Mouse (Mus musculus): ENCODE measurements around the gene Wfdc5. TPM values are rescaled to one million over a fixed set of nuclear protein-coding genes. Genes with fewer than 3 reads are reported as not detected.

Gene Wfdc5
- polyA plus RNA-seq, 1 experiment from 2014 or later, result 0.96 TPM

DNA sequence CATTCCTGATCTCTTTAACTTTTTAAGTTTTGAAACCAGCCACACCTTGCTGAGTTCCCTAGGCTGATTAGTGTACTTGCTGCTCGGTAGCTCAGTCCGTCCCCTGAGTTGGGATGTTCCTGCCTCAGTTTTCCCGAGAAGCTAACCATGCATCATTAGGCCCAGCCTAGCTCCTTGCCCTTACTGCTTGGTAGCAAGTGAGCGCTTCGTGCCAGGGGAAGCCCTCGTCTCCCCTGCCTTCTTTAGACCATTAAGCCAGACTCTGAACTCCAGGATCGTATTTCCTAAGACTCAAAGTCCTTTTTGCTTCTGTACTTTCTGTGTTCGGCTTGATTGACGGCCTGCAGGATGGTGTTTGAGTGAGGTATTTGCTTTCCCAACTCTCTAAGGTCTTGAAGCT, 798 bp upstream of the Wfdc5 start:
- ATAC-seq (ENCODE audit: low read depth), result no peak
- Histone ChIP-seq H3K9ac (ENCODE audit: low read depth, low read length) (no peak overlapping the region), H3K4me3 (ENCODE audit: low read depth, low read length) (no peak overlapping the region), H3K4me2 (ENCODE audit: low read depth, low read length) (no peak overlapping the region), H3K9me3 (ENCODE audit: control insufficient read depth, low read length) (no peaks in the 10 kb centered on the region), H3K36me3 (ENCODE audit: control insufficient read depth, insufficient read depth, low read length) (no peaks in the 10 kb centered on the region), H3K27ac (replicated peaks; ENCODE audit: low read depth, low read length) (no peak overlapping the region), H3K4me1 (ENCODE audit: control insufficient read depth, insufficient read depth, low read length) (no peaks in the 10 kb centered on the region), H3K27me3 (replicated peaks; ENCODE audit: control insufficient read depth, insufficient read depth, low read length) (no peaks in the 10 kb centered on the region)
- DNase-seq (ENCODE audit: low spot score), result no peak
- 51% methylated on average over 9 of the region's 9 CpGs for WGBS

DNA sequence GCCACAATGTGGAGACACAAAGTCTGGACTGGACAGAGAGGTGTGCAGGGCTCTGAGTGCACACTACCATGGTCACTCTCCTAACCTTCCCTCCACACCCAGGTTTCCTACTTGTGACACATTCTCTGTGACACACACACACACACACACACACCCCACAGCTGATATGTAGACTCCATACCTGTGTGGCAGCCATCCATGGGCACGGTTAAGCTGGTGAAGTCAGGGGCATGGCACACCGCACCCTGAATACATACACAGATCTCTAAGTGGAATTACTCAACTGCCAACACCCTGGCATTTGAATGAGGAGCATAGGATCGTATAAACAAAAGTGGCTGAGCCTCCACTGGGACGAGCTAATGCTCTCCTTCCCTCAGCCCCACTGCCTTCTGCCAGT, 1.8 kb downstream of the Wfdc5 start:
- no peak for DNase-seq (ENCODE audit: low spot score)
- no peak overlapping the region for H3K27ac ChIP-seq (replicated peaks; ENCODE audit: low read depth, low read length)
- no peaks in the 10 kb centered on the region for H3K36me3 ChIP-seq (ENCODE audit: control insufficient read depth, insufficient read depth, low read length)
- no peaks in the 10 kb centered on the region for H3K4me1 ChIP-seq (ENCODE audit: control insufficient read depth, insufficient read depth, low read length)
- H3K4me3 ChIP-seq (ENCODE audit: low read depth, low read length), result no peak overlapping the region
- no peak overlapping the region for H3K4me2 ChIP-seq (ENCODE audit: low read depth, low read length)
- WGBS, result 94% methylated on average over 4 of the region's 4 CpGs
- ATAC-seq (ENCODE audit: low read depth), result no peak
- H3K27me3 ChIP-seq (replicated peaks; ENCODE audit: control insufficient read depth, insufficient read depth, low read length), result no peaks in the 10 kb centered on the region
- H3K9me3 ChIP-seq (ENCODE audit: control insufficient read depth, low read length), result no peaks in the 10 kb centered on the region
- H3K9ac ChIP-seq (ENCODE audit: low read depth, low read length), result no peak overlapping the region

DNA sequence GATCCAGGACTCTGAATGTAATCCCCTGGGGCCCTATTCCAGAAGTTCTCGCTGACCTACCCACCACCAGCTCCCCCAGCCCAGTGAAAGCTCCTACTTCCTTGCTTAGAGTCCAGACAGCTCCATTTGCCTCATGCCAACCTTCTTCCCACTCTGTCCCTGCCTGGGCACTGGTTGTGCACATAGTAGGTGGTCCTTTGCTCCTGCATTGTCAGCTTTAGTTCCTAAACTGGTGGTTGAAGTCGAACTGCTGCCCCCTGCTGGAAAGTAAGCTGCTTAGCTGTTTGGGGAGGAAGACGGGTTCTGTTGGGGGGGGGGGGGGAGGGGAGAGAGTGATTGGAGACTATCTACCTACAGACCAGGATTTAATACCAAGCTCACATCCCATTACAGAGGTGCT, 2.4 kb downstream of the Wfdc5 start:
- no peak for DNase-seq (ENCODE audit: low spot score)
- WGBS, result 41% methylated on average over 3 of the region's 3 CpGs

DNA sequence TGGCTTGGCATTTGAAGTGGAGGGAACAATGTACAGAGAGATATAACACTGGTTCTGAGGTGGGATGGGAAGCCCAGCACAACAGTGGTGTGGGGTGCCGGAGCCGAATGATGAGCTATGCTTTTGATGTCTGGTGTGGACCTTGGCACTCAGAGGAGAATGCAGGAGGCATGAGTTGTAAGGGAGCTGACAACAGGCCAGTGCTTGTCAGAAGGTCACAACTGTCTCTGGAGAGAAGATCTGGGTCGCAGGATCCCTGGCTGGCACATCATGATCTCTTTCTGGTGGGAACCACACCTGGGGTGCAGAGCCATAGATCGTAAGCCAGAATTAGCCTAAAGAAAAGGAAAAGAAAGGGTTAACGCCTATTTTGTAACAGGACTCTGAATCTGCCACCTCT, 4.7 kb downstream of the Wfdc5 start:
- DNase-seq (ENCODE audit: low spot score) (no peak), ATAC-seq (ENCODE audit: low read depth) (no peak)
- no peak overlapping the region for H3K4me2 ChIP-seq (ENCODE audit: low read depth, low read length)
- no peak overlapping the region for H3K4me3 ChIP-seq (ENCODE audit: low read depth, low read length)
- H3K9ac ChIP-seq (ENCODE audit: low read depth, low read length), result no peak overlapping the region
- no peaks in the 10 kb centered on the region for H3K36me3 ChIP-seq (ENCODE audit: control insufficient read depth, insufficient read depth, low read length)
- peaks cover 7% of the 10 kb centered on the region for H3K4me1 ChIP-seq (ENCODE audit: control insufficient read depth, insufficient read depth, low read length)
- H3K27ac ChIP-seq (replicated peaks; ENCODE audit: low read depth, low read length), result no peak overlapping the region
- no peaks in the 10 kb centered on the region for H3K27me3 ChIP-seq (replicated peaks; ENCODE audit: control insufficient read depth, insufficient read depth, low read length)
- H3K9me3 ChIP-seq (ENCODE audit: control insufficient read depth, low read length), result no peaks in the 10 kb centered on the region
- 66% methylated on average over 5 of the region's 5 CpGs for WGBS

More for the DNA sequence above, 2.4 kb downstream of the Wfdc5 start:
- no peaks in the 10 kb centered on the region for H3K36me3 ChIP-seq (ENCODE audit: control insufficient read depth, insufficient read depth, low read length)
- H3K9ac ChIP-seq (ENCODE audit: low read depth, low read length), result no peak overlapping the region
- no peak overlapping the region for H3K4me3 ChIP-seq (ENCODE audit: low read depth, low read length)
- H3K9me3 ChIP-seq (ENCODE audit: control insufficient read depth, low read length), result no peaks in the 10 kb centered on the region
- peaks cover 2% of the 10 kb centered on the region; the same call in 1 of the 2 replicates for H3K4me1 ChIP-seq (ENCODE audit: control insufficient read depth, insufficient read depth, low read length)
- H3K27me3 ChIP-seq (replicated peaks; ENCODE audit: control insufficient read depth, insufficient read depth, low read length), result no peaks in the 10 kb centered on the region
- H3K27ac ChIP-seq (replicated peaks; ENCODE audit: low read depth, low read length), result no peak overlapping the region
- no peak for ATAC-seq (ENCODE audit: low read depth)
- H3K4me2 ChIP-seq (ENCODE audit: low read depth, low read length), result no peak overlapping the region

DNA sequence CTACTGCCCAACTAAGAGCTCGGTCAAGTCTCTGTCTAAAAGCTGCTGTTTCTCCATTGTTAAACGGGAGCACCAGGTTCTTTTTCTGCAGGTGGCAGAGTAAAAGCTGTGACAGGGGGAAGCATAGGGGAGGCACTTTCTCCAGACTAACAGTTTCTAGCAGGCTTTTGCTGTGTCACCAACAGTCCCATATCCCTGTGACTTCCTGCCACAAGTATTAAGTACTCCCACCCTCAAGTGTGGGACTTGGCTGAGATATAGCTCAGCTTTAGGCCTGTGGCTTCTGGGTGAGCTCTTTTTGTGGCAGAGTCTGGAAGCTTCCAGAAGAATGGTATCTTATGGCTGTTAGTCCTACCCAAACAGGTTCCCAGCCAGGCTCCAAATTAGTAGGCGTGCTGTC, 6.7 kb downstream of the Wfdc5 start:
- peaks cover 16% of the 10 kb centered on the region for H3K27me3 ChIP-seq (replicated peaks; ENCODE audit: control insufficient read depth, insufficient read depth, low read length)
- 82% methylated on average over 3 of the region's 3 CpGs for WGBS
- no peak for ATAC-seq (ENCODE audit: low read depth)

DNA sequence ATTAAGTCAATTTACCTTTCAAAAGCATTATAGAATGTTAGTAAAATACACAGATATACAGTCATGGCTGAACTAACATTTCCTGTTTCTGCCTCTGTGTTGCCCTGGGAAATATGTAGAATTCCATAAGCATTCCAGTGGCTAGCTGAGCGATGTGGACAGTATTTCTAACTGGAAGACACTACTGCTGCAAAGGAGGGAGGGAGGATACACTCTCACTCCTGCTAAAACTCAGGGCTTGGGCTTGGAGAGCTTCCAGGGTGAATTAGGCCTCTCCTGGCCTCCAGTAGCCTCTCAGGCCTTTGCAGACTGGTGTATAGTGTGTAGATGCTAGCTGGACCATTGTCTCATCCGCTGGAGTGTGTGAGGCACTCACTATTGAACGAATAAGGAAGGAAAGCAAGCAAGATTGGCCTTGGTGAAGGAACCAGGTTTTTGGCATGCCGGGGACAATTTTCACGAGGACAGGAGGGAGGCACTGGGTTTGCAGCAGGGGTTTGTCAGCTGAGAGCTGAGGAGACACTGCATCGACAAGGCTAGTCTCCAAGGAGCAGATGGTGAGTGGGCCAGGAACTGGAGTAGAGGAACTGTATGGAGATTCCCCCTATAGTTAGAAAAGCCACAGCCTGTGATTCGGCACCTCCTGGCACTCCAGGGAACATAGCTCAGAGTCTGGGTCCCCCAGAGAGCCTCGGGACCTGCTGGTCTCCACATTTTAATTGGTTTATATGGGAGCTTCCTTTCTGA, 7.7 kb downstream of the Wfdc5 start:
- peak; percentile 26 for DNase-seq (ENCODE audit: low spot score)
- Histone ChIP-seq H3K4me1 (ENCODE audit: control insufficient read depth, insufficient read depth, low read length) (peaks cover 20% of the 10 kb centered on the region), H3K4me3 (ENCODE audit: low read depth, low read length) (no peak overlapping the region), H3K4me2 (ENCODE audit: low read depth, low read length) (no peak overlapping the region), H3K36me3 (ENCODE audit: control insufficient read depth, insufficient read depth, low read length) (no peaks in the 10 kb centered on the region), H3K9me3 (ENCODE audit: control insufficient read depth, low read length) (no peaks in the 10 kb centered on the region), H3K9ac (ENCODE audit: low read depth, low read length) (no peak overlapping the region), H3K27me3 (replicated peaks; ENCODE audit: control insufficient read depth, insufficient read depth, low read length) (peaks cover 27% of the 10 kb centered on the region), H3K27ac (replicated peaks; ENCODE audit: low read depth, low read length) (no peak overlapping the region)
- no peak for ATAC-seq (ENCODE audit: low read depth)
- 69% methylated on average over 8 of the region's 8 CpGs for WGBS

More for the DNA sequence above, 6.7 kb downstream of the Wfdc5 start:
- Histone ChIP-seq H3K27ac (replicated peaks; ENCODE audit: low read depth, low read length) (no peak overlapping the region), H3K4me1 (ENCODE audit: control insufficient read depth, insufficient read depth, low read length) (peaks cover 14% of the 10 kb centered on the region), H3K9me3 (ENCODE audit: control insufficient read depth, low read length) (no peaks in the 10 kb centered on the region), H3K9ac (ENCODE audit: low read depth, low read length) (no peak overlapping the region), H3K4me3 (ENCODE audit: low read depth, low read length) (no peak overlapping the region), H3K36me3 (ENCODE audit: control insufficient read depth, insufficient read depth, low read length) (no peaks in the 10 kb centered on the region), H3K4me2 (ENCODE audit: low read depth, low read length) (no peak overlapping the region)
- DNase-seq (ENCODE audit: low spot score), result no peak

DNA sequence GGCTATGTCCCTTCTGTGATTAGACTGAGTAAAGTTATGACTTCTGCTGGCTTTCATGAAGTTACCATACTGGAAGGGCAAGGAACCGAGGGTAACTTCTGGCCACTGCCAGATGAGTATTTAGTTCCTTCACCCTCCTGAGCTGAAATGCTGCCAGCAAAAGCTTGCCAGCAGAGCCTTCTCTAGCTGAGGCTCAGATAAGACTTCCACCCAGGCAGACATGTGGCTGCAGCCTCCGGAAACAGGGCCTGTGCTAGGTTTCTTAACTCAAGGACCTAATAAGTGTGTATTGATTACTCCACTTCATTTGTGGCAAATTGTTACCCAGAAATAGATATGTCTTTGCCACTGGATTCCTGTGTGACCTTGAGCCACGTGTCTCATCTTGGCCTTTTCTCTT, 9.1 kb downstream of the Wfdc5 start:
- no peak overlapping the region for H3K4me3 ChIP-seq (ENCODE audit: low read depth, low read length)
- peaks cover 41% of the 10 kb centered on the region for H3K27me3 ChIP-seq (replicated peaks; ENCODE audit: control insufficient read depth, insufficient read depth, low read length)
- no peak overlapping the region for H3K4me2 ChIP-seq (ENCODE audit: low read depth, low read length)
- no peak overlapping the region for H3K27ac ChIP-seq (replicated peaks; ENCODE audit: low read depth, low read length)
- ATAC-seq (ENCODE audit: low read depth) (no peak), DNase-seq (ENCODE audit: low spot score) (no peak)
- H3K4me1 ChIP-seq (ENCODE audit: control insufficient read depth, insufficient read depth, low read length), result peaks cover 24% of the 10 kb centered on the region
- H3K9me3 ChIP-seq (ENCODE audit: control insufficient read depth, low read length), result no peaks in the 10 kb centered on the region
- no peaks in the 10 kb centered on the region for H3K36me3 ChIP-seq (ENCODE audit: control insufficient read depth, insufficient read depth, low read length)
- no peak overlapping the region for H3K9ac ChIP-seq (ENCODE audit: low read depth, low read length)
- WGBS, result 55% methylated on average over 3 of the region's 3 CpGs

DNA sequence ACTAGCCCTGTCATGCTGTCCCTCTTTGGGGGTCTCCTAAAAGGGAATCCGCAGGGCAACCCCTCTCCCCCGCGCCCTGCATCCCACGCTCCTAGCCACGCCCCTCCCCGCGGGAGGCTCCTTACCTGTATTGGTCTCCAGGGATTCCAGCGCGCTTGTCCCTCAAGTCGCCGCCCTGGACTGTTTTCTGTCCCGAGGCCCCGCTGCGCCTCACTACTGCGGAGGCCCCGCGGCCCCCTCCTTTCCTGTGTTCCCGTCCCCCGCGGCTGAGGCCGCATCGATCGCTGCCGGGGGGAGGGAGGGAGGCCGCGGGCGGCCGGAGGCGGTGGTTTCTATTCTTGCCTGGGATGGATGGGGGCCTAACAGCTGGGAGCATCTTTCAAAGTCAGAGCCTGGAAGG, 11.6 kb downstream of the Wfdc5 start, which contains the start of gene Kcns1:
Gene Kcns1 (minus strand): TSS at position 212 of the 400 bp plus-strand sequence.
- DNase-seq (ENCODE audit: low spot score), result no peak
- Histone ChIP-seq H3K4me3 (ENCODE audit: low read depth, low read length) (peak within 1 kb of the TSS; percentile 37), H3K36me3 (ENCODE audit: control insufficient read depth, insufficient read depth, low read length) (no peaks in the 10 kb centered on the region), H3K27ac (replicated peaks; ENCODE audit: low read depth, low read length) (no peak within 1 kb of the TSS), H3K9ac (ENCODE audit: low read depth, low read length) (peak within 1 kb of the TSS; percentile 55), H3K9me3 (ENCODE audit: control insufficient read depth, low read length) (no peaks in the 10 kb centered on the region), H3K27me3 (replicated peaks; ENCODE audit: control insufficient read depth, insufficient read depth, low read length) (peaks cover 66% of the 10 kb centered on the region), H3K4me2 (ENCODE audit: low read depth, low read length) (peak within 1 kb of the TSS; percentile 68), H3K4me1 (ENCODE audit: control insufficient read depth, insufficient read depth, low read length) (peaks cover 31% of the 10 kb centered on the region)
- ATAC-seq (ENCODE audit: low read depth), result no peak
- WGBS, result 0% methylated on average over 16 of the region's 29 CpGs

DNA sequence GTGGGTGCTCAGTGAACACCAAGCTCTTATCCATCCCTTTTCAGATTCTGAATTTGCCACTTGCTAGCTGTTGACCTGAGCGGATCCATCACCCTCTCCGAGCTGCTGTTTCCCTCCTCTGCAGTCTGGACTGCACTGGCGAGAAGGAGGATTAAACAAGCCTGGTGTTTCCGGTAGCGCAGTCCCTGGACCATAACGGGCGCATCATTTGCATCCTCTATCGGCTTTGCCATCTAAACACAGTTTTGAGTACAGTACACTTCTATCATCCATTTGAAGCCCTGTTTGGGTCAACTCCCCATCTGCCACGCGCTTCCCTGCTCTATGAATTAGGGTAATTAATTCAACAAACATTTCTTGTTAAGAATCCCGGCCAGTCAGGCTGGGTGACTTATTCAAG, 12.2 kb downstream of the Wfdc5 start:
- peaks cover 66% of the 10 kb centered on the region for H3K27me3 ChIP-seq (replicated peaks; ENCODE audit: control insufficient read depth, insufficient read depth, low read length)
- no peaks in the 10 kb centered on the region for H3K36me3 ChIP-seq (ENCODE audit: control insufficient read depth, insufficient read depth, low read length)
- 5% methylated on average over 11 of the region's 11 CpGs for WGBS
- peaks cover 31% of the 10 kb centered on the region for H3K4me1 ChIP-seq (ENCODE audit: control insufficient read depth, insufficient read depth, low read length)
- H3K4me2 ChIP-seq (ENCODE audit: low read depth, low read length), result peak overlapping the region; percentile 68
- H3K4me3 ChIP-seq (ENCODE audit: low read depth, low read length), result peak overlapping the region; percentile 37
- H3K9me3 ChIP-seq (ENCODE audit: control insufficient read depth, low read length), result no peaks in the 10 kb centered on the region
- ATAC-seq (ENCODE audit: low read depth), result no peak
- no peak overlapping the region for H3K27ac ChIP-seq (replicated peaks; ENCODE audit: low read depth, low read length)
- H3K9ac ChIP-seq (ENCODE audit: low read depth, low read length), result 0 out of 2 replicates have a peak overlapping the region, but pooled peaks have one; percentile 55
- no peak for DNase-seq (ENCODE audit: low spot score)

All from embryonic facial prominence, embryonic 14.5 days (tissue).